8 mouse cellular contexts compared by ENCODE assay signal in the genomic region with DNA sequence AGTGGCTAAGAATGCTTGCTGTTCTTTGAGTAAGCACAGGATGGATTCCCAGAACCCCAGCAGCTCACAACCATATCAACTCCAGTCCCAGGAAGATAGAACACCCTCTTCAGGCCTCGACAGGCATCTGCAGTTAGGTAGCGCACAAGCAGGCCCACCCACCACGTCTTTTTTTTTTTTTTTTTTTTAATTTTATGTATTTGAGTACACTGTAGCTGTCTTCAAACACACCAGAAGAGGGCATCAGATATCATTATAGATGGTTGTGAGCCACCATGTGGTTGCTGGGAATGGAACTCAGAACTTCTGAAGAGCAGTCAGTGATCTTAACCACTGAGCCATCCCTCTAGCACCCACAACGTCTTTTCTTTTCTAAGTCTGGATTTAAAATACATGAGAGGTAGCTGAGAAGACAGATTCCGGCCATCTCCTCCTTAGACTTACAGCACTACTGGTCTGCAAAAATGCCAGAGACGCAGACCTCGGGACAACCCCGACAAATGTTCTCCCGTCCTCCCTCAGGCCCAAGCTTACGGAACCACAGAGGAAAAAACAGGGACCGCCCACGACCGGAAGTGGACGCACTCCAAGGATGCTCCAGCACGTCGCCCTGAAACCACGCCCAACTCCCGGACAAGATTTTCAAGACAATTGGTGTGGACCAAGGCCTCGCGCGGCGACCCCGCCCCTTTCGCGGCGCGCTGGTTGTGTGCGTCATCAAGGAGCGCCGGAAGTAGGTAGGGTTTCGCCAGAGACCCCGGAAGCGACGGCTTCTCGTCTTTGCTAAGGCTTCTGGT. TPM values are rescaled to one million over a fixed set of nuclear protein-coding genes. Genes with fewer than 3 reads are reported as not detected.
DNase-seq lines count a peak whose midpoint lies in the region; ATAC-seq and TF ChIP-seq lines count a peak whose summit lies in the region.

A gene (plus strand): TSS at position 714 of the 797 bp plus-strand sequence.

- H3K36me3 ChIP-seq in C2C12 (ENCODE audit: control insufficient read depth, insufficient read depth), result peaks cover 5% of the 10 kb centered on the region
- H3K36me3 ChIP-seq in erythroblast, embryonic 14.5 days (ENCODE audit: control insufficient read depth), result peaks cover 23% of the 10 kb centered on the region
- H3K36me3 ChIP-seq in heart, embryonic 11.5 days (ENCODE audit: control insufficient read depth, insufficient read depth, low read length), result no peaks in the 10 kb centered on the region
- no peaks in the 10 kb centered on the region for H3K36me3 ChIP-seq in kidney, embryonic 16.5 days (ENCODE audit: insufficient read depth, low read length)
- H3K36me3 ChIP-seq in liver, adult 2 months (ENCODE audit: control insufficient read depth, insufficient read depth, low read length), result no peaks in the 10 kb centered on the region
- no peaks in the 10 kb centered on the region for H3K36me3 ChIP-seq in myocyte (ENCODE audit: control insufficient read depth, insufficient read depth)
- H3K36me3 ChIP-seq in splenic B cell, adult 2 months (ENCODE audit: control insufficient read depth, insufficient read depth, low read length, poor library complexity, severe bottlenecking), result no peaks in the 10 kb centered on the region

- H3K27me3 ChIP-seq in C2C12 (ENCODE audit: control insufficient read depth, insufficient read depth, insufficient read length) (peaks cover 12% of the 10 kb centered on the region), myocyte (ENCODE audit: control insufficient read depth, insufficient read depth, insufficient read length) (peaks cover 5% of the 10 kb centered on the region)
- H3K27me3 ChIP-seq in erythroblast, embryonic 14.5 days (ENCODE audit: control insufficient read depth), result no peaks in the 10 kb centered on the region
- no peaks in the 10 kb centered on the region for H3K27me3 ChIP-seq in heart, embryonic 11.5 days (ENCODE audit: control insufficient read depth, insufficient read depth, low read length)
- H3K27me3 ChIP-seq in kidney, embryonic 16.5 days (ENCODE audit: insufficient read depth, low read length), result no peaks in the 10 kb centered on the region
- no peaks in the 10 kb centered on the region for H3K27me3 ChIP-seq in liver, adult 2 months (ENCODE audit: control insufficient read depth, insufficient read depth, low read length)
- no peaks in the 10 kb centered on the region for H3K27me3 ChIP-seq in splenic B cell, adult 2 months (ENCODE audit: control insufficient read depth, insufficient read depth, low read length, poor library complexity, severe bottlenecking)

- H3K27ac ChIP-seq in heart, embryonic 11.5 days (ENCODE audit: low read depth, low read length), result peak within 1 kb of the TSS; percentile 54; the same call in 1 of the 2 replicates
- H3K27ac ChIP-seq in kidney, embryonic 16.5 days (ENCODE audit: low read length), result peak within 1 kb of the TSS; percentile 48; the same call in 1 of the 2 replicates
- peak within 1 kb of the TSS; percentile 93 for H3K27ac ChIP-seq in liver, adult 2 months (replicated peaks; ENCODE audit: insufficient read depth, low read depth, low read length)

- H3K4me3 ChIP-seq in C2C12 (ENCODE audit: insufficient read depth, poor library complexity, severe bottlenecking) (peak within 1 kb of the TSS; percentile 72), myocyte (peak within 1 kb of the TSS; percentile 82)
- H3K4me3 ChIP-seq in erythroblast, embryonic 14.5 days (replicated peaks), result peak within 1 kb of the TSS; percentile 68
- H3K4me3 ChIP-seq in heart, embryonic 11.5 days (ENCODE audit: low read depth, low read length), result peak within 1 kb of the TSS; percentile 88
- peak within 1 kb of the TSS; percentile 76 for H3K4me3 ChIP-seq in kidney, embryonic 16.5 days (ENCODE audit: low read length)
- H3K4me3 ChIP-seq in liver, adult 2 months (ENCODE audit: insufficient read depth, low read depth, low read length), result peak within 1 kb of the TSS; percentile 87

- peaks cover 34% of the 10 kb centered on the region for H3K79me3 ChIP-seq in C2C12 (ENCODE audit: low read depth)

- peak within 1 kb of the TSS; percentile 77 for H3K9ac ChIP-seq in heart, embryonic 11.5 days (ENCODE audit: low read depth, low read length)
- peak within 1 kb of the TSS; percentile 76 for H3K9ac ChIP-seq in kidney, embryonic 16.5 days (replicated peaks; ENCODE audit: low read length)
- peak within 1 kb of the TSS; percentile 84 for H3K9ac ChIP-seq in liver, adult 2 months (ENCODE audit: low read depth, low read length)

- TF ChIP-seq CTCF in C2C12 (IDR thresholded peaks at IDR 0.05; ENCODE audit: control insufficient read depth, insufficient read depth, insufficient read length), result no peak
- no peak for TF ChIP-seq CTCF in brain, embryonic 14.5 days (IDR thresholded peaks at IDR 0.05; ENCODE audit: borderline replicate concordance, extremely low read depth, insufficient read depth, insufficient read length)
- TF ChIP-seq CTCF in liver, adult 2 months (IDR thresholded peaks at IDR 0.05; ENCODE audit: low read depth, low read length), result no peak

- peak; percentile 99 for DNase-seq in brain, embryonic 14.5 days (ENCODE audit: low read depth)
- DNase-seq in liver, adult 2 months (ENCODE audit: extremely low read depth, low read depth, low spot score), result peak; percentile 96
- peak; percentile 97 for DNase-seq in splenic B cell, adult 2 months (ENCODE audit: low read depth, low spot score)

- no peaks in the 10 kb centered on the region for H3K9me3 ChIP-seq in erythroblast, embryonic 14.5 days (ENCODE audit: control insufficient read depth, low read length)
- no peaks in the 10 kb centered on the region for H3K9me3 ChIP-seq in heart, embryonic 11.5 days (replicated peaks; ENCODE audit: control insufficient read depth, low read length)
- H3K9me3 ChIP-seq in kidney, embryonic 16.5 days (ENCODE audit: low read length), result no peaks in the 10 kb centered on the region

- H3ac ChIP-seq in C2C12 (ENCODE audit: control insufficient read depth, insufficient read length, low read depth) (peak within 1 kb of the TSS; percentile 90), myocyte (ENCODE audit: control insufficient read depth, insufficient read length) (peak within 1 kb of the TSS; percentile 46)

- TF ChIP-seq POLR2A in brain, embryonic 14.5 days (IDR thresholded peaks at IDR 0.05; ENCODE audit: borderline replicate concordance, extremely low read depth, insufficient read depth, insufficient read length, poor library complexity, severe bottlenecking), result peak; percentile 37; the same call in 1 of the 2 replicates
- TF ChIP-seq POLR2A in liver, adult 2 months (IDR thresholded peaks at IDR 0.05; ENCODE audit: extremely low read depth, insufficient read depth, low read length), result 0 out of 2 replicates have a peak, but pooled peaks have one; percentile 48
- peak; percentile 65 for TF ChIP-seq POLR2A in myocyte (IDR thresholded peaks at IDR 0.05; ENCODE audit: insufficient read length, low read depth)

- peak within 1 kb of the TSS; percentile 93 for H3K4me2 ChIP-seq in heart, embryonic 11.5 days
- H3K4me2 ChIP-seq in kidney, embryonic 16.5 days (replicated peaks; ENCODE audit: low read depth, low read length), result peak within 1 kb of the TSS; percentile 76
- H3K4me2 ChIP-seq in myocyte (ENCODE audit: low read depth), result peak within 1 kb of the TSS; percentile 87

- peaks cover 39% of the 10 kb centered on the region for H3K4me1 ChIP-seq in erythroblast, embryonic 14.5 days (ENCODE audit: control insufficient read depth)
- peaks cover 13% of the 10 kb centered on the region for H3K4me1 ChIP-seq in heart, embryonic 11.5 days (ENCODE audit: control insufficient read depth, insufficient read depth, low read length)
- peaks cover 15% of the 10 kb centered on the region for H3K4me1 ChIP-seq in kidney, embryonic 16.5 days (ENCODE audit: insufficient read depth, low read length)
- peaks cover 10% of the 10 kb centered on the region for H3K4me1 ChIP-seq in liver, adult 2 months (ENCODE audit: control insufficient read depth, insufficient read depth, low read length)

- H3K79me2 ChIP-seq in C2C12 (ENCODE audit: control insufficient read depth, insufficient read depth) (peaks cover 46% of the 10 kb centered on the region), myocyte (ENCODE audit: control insufficient read depth, insufficient read depth) (peaks cover 36% of the 10 kb centered on the region)
- H3K79me2 ChIP-seq in liver, adult 2 months (ENCODE audit: control insufficient read depth, insufficient read depth, low read length), result peaks cover 11% of the 10 kb centered on the region; the same call in 1 of the 2 replicates

- ATAC-seq in heart, embryonic 11.5 days (replicated peaks; ENCODE audit: insufficient number of reproducible peaks, low FRiP score, low TSS enrichment), result peak; percentile 93
- peak; percentile 98 for ATAC-seq in kidney, embryonic 16.5 days (ENCODE audit: low FRiP score, low TSS enrichment)

- WGBS in heart, embryonic 11.5 days (ENCODE audit: insufficient replicate concordance), result 2% methylated on average over 35 of the region's 35 CpGs
- WGBS in kidney, embryonic 16.5 days, result 3% methylated on average over 35 of the region's 35 CpGs
- 3% methylated on average over 35 of the region's 35 CpGs for WGBS in liver, adult 2 months

TF ChIP-seq in C2C12, 6 proteins besides CTCF, POLR2A, EP300 and RAD21:
- TF ChIP-seq MYOD1 (IDR thresholded peaks at IDR 0.05; ENCODE audit: control insufficient read depth, insufficient read length, low read depth) (no peak), MAX (IDR thresholded peaks at IDR 0.05) (peak; percentile 25)

TF ChIP-seq in myocyte, 11 proteins besides CTCF, POLR2A, EP300 and RAD21:
- TF ChIP-seq SRF (IDR thresholded peaks at IDR 0.05; ENCODE audit: control insufficient read depth, insufficient read length, low read depth), result peak; percentile 89
- TF ChIP-seq REST (IDR thresholded peaks at IDR 0.05; ENCODE audit: insufficient read depth, insufficient read length), result no peak
- peak; percentile 77 for TF ChIP-seq POLR2AphosphoS2 (IDR thresholded peaks at IDR 0.05; ENCODE audit: insufficient read length, low read depth)

RNA-seq across cellular contexts. Expression of the gene that starts here (rescaled TPM):
- polyA plus RNA-seq in C2C12 (2012; fragmentation: generic; extraction: Trizol) (56.1 TPM), myocyte (2012; fragmentation: generic; extraction: Trizol) (49.8 TPM)
- 63.3 and 66.5 TPM in 2 replicates for polyA plus RNA-seq in brain, embryonic 14.5 days (2012; rRNA removed)
- polyA plus RNA-seq in erythroblast, embryonic 14.5 days (2012), result 3.9 and 4.2 TPM in 2 replicates
- polyA plus RNA-seq in heart, embryonic 11.5 days (2014; fragmentation: Nextera tagmentation; extraction: Ambion mirVana), result 52.1 and 55.7 TPM in 2 replicates
- polyA plus RNA-seq in kidney, embryonic 16.5 days (2015; fragmentation: Nextera tagmentation; extraction: Ambion mirVana), result 81.2 and 85.3 TPM in 2 replicates
- 35.0 and 37.0 TPM in 2 replicates for total RNA-seq in liver, adult 2 months (2014; rRNA removed)
- 31.5 and 36.3 TPM in 2 replicates for polyA plus RNA-seq in liver, adult 2 months (2012; rRNA removed)

Comparison
In these comparisons a context has a peak if more than half of its experiments do, and no peak if none do; other contexts are left out.
1. Peak in every context shown above with its lines: DNase-seq, ATAC-seq, H3K4me3 ChIP-seq and H3K27ac ChIP-seq.